Comparison of ENCODE assay signal across 24 mouse cellular contexts in genomic region chr1:63876589-63877251, GRCm38 (mm10).
DNase-seq lines count a peak whose midpoint lies in the region; ATAC-seq lines count a peak whose summit lies in the region.
"Had no signal": no experiment of that assay in that cellular context is flagged by ENCODE, and none has a peak within 500 bp of the region (broad histone marks: within the 10 kb centered on the region; RNA-seq: fewer than 3 reads in every experiment).

No protein-coding gene starts in this region.

- H3K4me2 ChIP-seq in forebrain, embryonic 15.5 days (replicated peaks), result no peak overlapping the region
- no peak overlapping the region for H3K4me2 ChIP-seq in forebrain, embryonic 16.5 days (ENCODE audit: low read length)
- no peak overlapping the region for H3K4me2 ChIP-seq in kidney, embryonic 15.5 days
- H3K4me2 ChIP-seq: heart, embryonic 12.5 days; hindbrain, embryonic 13.5 days; liver, embryonic 12.5 days; lung, embryonic 15.5 days; midbrain, embryonic 13.5 days; stomach, embryonic 15.5 days had no signal

- no peak overlapping the region for H3K9ac ChIP-seq in forebrain, embryonic 15.5 days (replicated peaks)
- no peak overlapping the region for H3K9ac ChIP-seq in forebrain, embryonic 16.5 days (replicated peaks; ENCODE audit: low read depth, low read length)
- H3K9ac ChIP-seq in kidney, embryonic 15.5 days, result no peak overlapping the region
- H3K9ac ChIP-seq: heart, embryonic 12.5 days; hindbrain, embryonic 13.5 days; liver, embryonic 12.5 days; lung, embryonic 15.5 days; midbrain, embryonic 13.5 days; stomach, embryonic 15.5 days had no signal

- 71% methylated on average over 5 of the region's 5 CpGs for WGBS in forebrain, embryonic 15.5 days
- 90% methylated on average over 5 of the region's 5 CpGs for WGBS in forebrain, embryonic 10.5 days
- WGBS in forebrain, embryonic 16.5 days, result 67% methylated on average over 5 of the region's 5 CpGs
- WGBS in kidney, embryonic 15.5 days, result 74% methylated on average over 5 of the region's 5 CpGs

- H3K27me3 ChIP-seq in forebrain, embryonic 15.5 days, result no peaks in the 10 kb centered on the region
- H3K27me3 ChIP-seq in forebrain, embryonic 10.5 days (ENCODE audit: poor library complexity, severe bottlenecking), result no peaks in the 10 kb centered on the region
- no peaks in the 10 kb centered on the region for H3K27me3 ChIP-seq in forebrain, embryonic 16.5 days (replicated peaks; ENCODE audit: control insufficient read depth, insufficient read depth, low read length)
- H3K27me3 ChIP-seq in kidney, embryonic 15.5 days, result no peaks in the 10 kb centered on the region
- H3K27me3 ChIP-seq: heart, embryonic 12.5 days; hindbrain, embryonic 13.5 days; liver, embryonic 12.5 days; lung, embryonic 15.5 days; midbrain, embryonic 13.5 days; stomach, embryonic 15.5 days had no signal

- H3K9me3 ChIP-seq in forebrain, embryonic 15.5 days, result no peaks in the 10 kb centered on the region
- H3K9me3 ChIP-seq in forebrain, embryonic 10.5 days, result no peaks in the 10 kb centered on the region
- H3K9me3 ChIP-seq in forebrain, embryonic 16.5 days (ENCODE audit: control insufficient read depth, low read length), result no peaks in the 10 kb centered on the region
- H3K9me3 ChIP-seq in kidney, embryonic 15.5 days (replicated peaks), result no peaks in the 10 kb centered on the region
- H3K9me3 ChIP-seq: heart, embryonic 12.5 days; hindbrain, embryonic 13.5 days; liver, embryonic 12.5 days; lung, embryonic 15.5 days; midbrain, embryonic 13.5 days; stomach, embryonic 15.5 days had no signal

- ATAC-seq in forebrain, embryonic 15.5 days (replicated peaks), result peak; percentile 66
- peak; percentile 74 for ATAC-seq in forebrain, embryonic 16.5 days
- ATAC-seq in kidney, embryonic 15.5 days (replicated peaks; ENCODE audit: low FRiP score), result no peak
- ATAC-seq: liver, embryonic 12.5 days; midbrain, embryonic 13.5 days had no signal

- no peak for DNase-seq in forebrain, embryonic 10.5 days (ENCODE audit: extremely low spot score, low spot score)
- peak; percentile 3 for DNase-seq in lung, postnatal 14 days
- DNase-seq in lung, postnatal 36 days, result no peak
- peak; percentile 63 for DNase-seq in skeletal muscle tissue, adult 2 months (ENCODE audit: low read depth, low spot score)
- DNase-seq: cerebellum, adult 11 months; cerebellum, postnatal 14 days; embryo, embryonic 11 days; heart, postnatal 14 days; kidney, postnatal 4 days; layer of hippocampus, adult 9-11 months; right cerebral cortex, postnatal 14 days; thymus, adult 18-20 months; thymus, postnatal 4 days had no signal

- no peaks in the 10 kb centered on the region for H3K4me1 ChIP-seq in forebrain, embryonic 15.5 days
- no peaks in the 10 kb centered on the region for H3K4me1 ChIP-seq in forebrain, embryonic 10.5 days
- H3K4me1 ChIP-seq in forebrain, embryonic 16.5 days (replicated peaks; ENCODE audit: control insufficient read depth, insufficient read depth, low read length), result no peaks in the 10 kb centered on the region
- H3K4me1 ChIP-seq in kidney, embryonic 15.5 days, result no peaks in the 10 kb centered on the region; the same call in 1 of the 2 replicates
- H3K4me1 ChIP-seq: heart, embryonic 12.5 days; hindbrain, embryonic 13.5 days; liver, embryonic 12.5 days; midbrain, embryonic 13.5 days; stomach, embryonic 15.5 days had no signal

- H3K36me3 ChIP-seq in forebrain, embryonic 15.5 days, result no peaks in the 10 kb centered on the region
- H3K36me3 ChIP-seq in forebrain, embryonic 10.5 days (replicated peaks), result no peaks in the 10 kb centered on the region
- no peaks in the 10 kb centered on the region for H3K36me3 ChIP-seq in forebrain, embryonic 16.5 days (ENCODE audit: control insufficient read depth, insufficient read depth)
- H3K36me3 ChIP-seq in kidney, embryonic 15.5 days, result no peaks in the 10 kb centered on the region
- H3K36me3 ChIP-seq: heart, embryonic 12.5 days; hindbrain, embryonic 13.5 days; liver, embryonic 12.5 days; lung, embryonic 15.5 days; midbrain, embryonic 13.5 days; stomach, embryonic 15.5 days had no signal

- peak overlapping the region; percentile 59 for H3K27ac ChIP-seq in forebrain, embryonic 15.5 days (replicated peaks)
- no peak overlapping the region for H3K27ac ChIP-seq in forebrain, embryonic 10.5 days
- peak overlapping the region; percentile 73 for H3K27ac ChIP-seq in forebrain, embryonic 16.5 days (ENCODE audit: low read length)
- no peak overlapping the region for H3K27ac ChIP-seq in kidney, embryonic 15.5 days
- H3K27ac ChIP-seq: hindbrain, embryonic 13.5 days; left cerebral cortex, adult 2 months; liver, embryonic 12.5 days; lung, embryonic 15.5 days; midbrain, embryonic 13.5 days; stomach, embryonic 15.5 days had no signal

- H3K4me3 ChIP-seq in forebrain, embryonic 15.5 days, result no peak overlapping the region
- no peak overlapping the region for H3K4me3 ChIP-seq in forebrain, embryonic 10.5 days
- H3K4me3 ChIP-seq in forebrain, embryonic 16.5 days (replicated peaks; ENCODE audit: low read length), result no peak overlapping the region
- H3K4me3 ChIP-seq in kidney, embryonic 15.5 days (replicated peaks), result no peak overlapping the region
- H3K4me3 ChIP-seq: heart, embryonic 12.5 days; hindbrain, embryonic 13.5 days; left cerebral cortex, adult 2 months; liver, embryonic 12.5 days; lung, embryonic 15.5 days; midbrain, embryonic 13.5 days; myocyte; stomach, embryonic 15.5 days had no signal

Comparison
In these comparisons a context has a peak if more than half of its experiments do, and no peak if none do; other contexts are left out.
1. H3K27ac ChIP-seq: peak in forebrain, embryonic 15.5 days (single experiment) and forebrain, embryonic 16.5 days (single experiment); none in forebrain, embryonic 10.5 days (single experiment) and kidney, embryonic 15.5 days (single experiment).
2. DNase-seq: peak in lung, postnatal 14 days (single experiment) and skeletal muscle tissue, adult 2 months (single experiment); none in forebrain, embryonic 10.5 days (single experiment) and lung, postnatal 36 days (single experiment).